Mouse (Mus musculus) G1E (cell line): ENCODE results near the gene Nxpe4.
A peak's percentile ranks its signal among the peaks of the same experiment; 100 is the strongest.

Experiments used
- CTCF ChIP-seq: IDR thresholded peaks from 2 replicates; pipeline ENCODE4 v1.5.1; 2012; ENCODE audit warnings: low read depth, low read length, inconsistent platforms, mixed read lengths
- TAL1 ChIP-seq: conservative IDR thresholded peaks from 2 replicates; pipeline ENCODE4 v1.6.1; 2012; ENCODE audit warnings: low read depth, low read length, inconsistent platforms, mixed read lengths

- TF ChIP-seq CTCF (peak; percentile 37; the same call in 1 of the 2 replicates), TAL1 (no peak)
These were observed 286.0 kb downstream of the Nxpe4 start for GRCm38 (mm10) chr9:48447783-48448209.
